In genomic region chr10:81474461-81474860, GRCm38 (mm10) we compare ENCODE assay signal across 24 mouse cellular contexts. TPM values are rescaled to one million over a fixed set of nuclear protein-coding genes. Genes with fewer than 3 reads are reported as not detected.
DNase-seq lines count a peak whose midpoint lies in the region; ATAC-seq and TF ChIP-seq lines count a peak whose summit lies in the region.
"Had no signal": no experiment of that assay in that cellular context is flagged by ENCODE, and none has a peak within 500 bp of the region (broad histone marks: within the 10 kb centered on the region; RNA-seq: fewer than 3 reads in every experiment).

No protein-coding gene starts in this region.

- 73% methylated on average over 10 of the region's 10 CpGs for WGBS in heart, adult 2 months

- H3K27ac ChIP-seq in heart, adult 2 months, result no peak overlapping the region
- H3K27ac ChIP-seq in testis, adult 2 months (ENCODE audit: control insufficient read depth, insufficient read depth, low read depth, low read length), result no peak overlapping the region
- H3K27ac ChIP-seq: embryonic facial prominence, embryonic 10.5 days; hindbrain, postnatal 0 days; limb, embryonic 10.5 days; stomach, postnatal 0 days had no signal

- H3K4me1 ChIP-seq in heart, adult 2 months (ENCODE audit: control insufficient read depth, insufficient read depth, low read length), result no peaks in the 10 kb centered on the region
- peaks cover 22% of the 10 kb centered on the region for H3K4me1 ChIP-seq in testis, adult 2 months (ENCODE audit: control insufficient read depth, insufficient read depth, low read length)

- H3K27me3 ChIP-seq in heart, adult 2 months (ENCODE audit: control insufficient read depth, insufficient read depth, low read length), result peaks cover 7% of the 10 kb centered on the region
- no peaks in the 10 kb centered on the region for H3K27me3 ChIP-seq in testis, adult 2 months (ENCODE audit: control insufficient read depth, insufficient read depth, low read length)

- intact Hi-C loops in heart, adult 2 months (cut with DNase I), result no loop called here

- TF ChIP-seq EP300 in heart, adult 2 months (IDR thresholded peaks at IDR 0.05; ENCODE audit: insufficient read depth, low read depth, low read length), result no peak

- H3K9ac ChIP-seq in heart, adult 2 months (ENCODE audit: low read depth, low read length), result no peak overlapping the region
- H3K9ac ChIP-seq: liver, postnatal 0 days had no signal

- TF ChIP-seq CTCF in heart, adult 2 months (IDR thresholded peaks at IDR 0.05), result no peak
- no peak for TF ChIP-seq CTCF in testis, adult 2 months (IDR thresholded peaks at IDR 0.05; ENCODE audit: control insufficient read depth, insufficient read depth, insufficient replicate concordance, low read depth, low read length)

- H3K79me2 ChIP-seq in heart, adult 2 months (replicated peaks; ENCODE audit: control insufficient read depth, insufficient read depth, low read length), result no peaks in the 10 kb centered on the region

- peak; percentile 76 for DNase-seq in heart, adult 11 months
- DNase-seq in heart, adult 2 months, result no peak
- DNase-seq in testis, postnatal 10 days (ENCODE audit: low spot score), result no peak
- DNase-seq in gastrocnemius, adult 18-20 months (ENCODE audit: low spot score), result no peak
- no peak for DNase-seq in cerebellum, adult 8-10 months
- DNase-seq: cerebellum, adult 18-20 months; heart, adult 18-20 months; heart, postnatal 36 days; kidney, postnatal 10 days; liver, postnatal 0 days; lung, postnatal 10 days; retina, postnatal 1 day; right cerebral cortex, postnatal 4 days; thymus, postnatal 14 days had no signal

- peak; percentile 27; the same call in 1 of the 2 replicates for ATAC-seq in megakaryocyte progenitor cell, adult 5-6 weeks (replicated peaks; ENCODE audit: poor library complexity)
- ATAC-seq: hindbrain, postnatal 0 days; intestine, postnatal 0 days; liver, postnatal 0 days had no signal

- H3K4me3 ChIP-seq in heart, adult 2 months, result no peak overlapping the region
- peak overlapping the region; percentile 75 for H3K4me3 ChIP-seq in testis, adult 2 months (ENCODE audit: control insufficient read depth, low read depth, low read length)
- H3K4me3 ChIP-seq: embryonic facial prominence, embryonic 10.5 days; limb, embryonic 10.5 days; myocyte had no signal

- H3K36me3 ChIP-seq in heart, adult 2 months (ENCODE audit: control insufficient read depth, insufficient read depth, low read length), result no peaks in the 10 kb centered on the region
- no peaks in the 10 kb centered on the region for H3K36me3 ChIP-seq in testis, adult 2 months (ENCODE audit: control insufficient read depth, insufficient read depth, low read length)
- H3K36me3 ChIP-seq: embryonic facial prominence, embryonic 10.5 days; limb, embryonic 10.5 days had no signal

- no peak for TF ChIP-seq POLR2A in heart, adult 2 months (IDR thresholded peaks at IDR 0.05; ENCODE audit: insufficient read depth, low read depth, low read length)
- TF ChIP-seq POLR2A in testis, adult 2 months (IDR thresholded peaks at IDR 0.05; ENCODE audit: control insufficient read depth, low read depth, low read length), result no peak

RNA-seq across cellular contexts. Expression of gene Celf5, which starts 8.0 kb away (rescaled TPM):
- total RNA-seq in heart, adult 2 months (2021), result under 1 TPM in 1 of 2 experiments, not detected in 1; 0.16 TPM
- polyA plus RNA-seq in heart, adult 2 months (2012; rRNA removed), result 0.39 and 0.73 TPM in 2 replicates
- 147 and 163 TPM in 2 replicates for polyA plus RNA-seq in testis, adult 2 months (2012; rRNA removed)
- 0.10 TPM in 1 of 2 replicates, not detected in the other for total RNA-seq in megakaryocyte progenitor cell, adult 5-6 weeks (2015)
- not detected in 2 replicates for total RNA-seq in megakaryocyte progenitor cell, adult 5-6 weeks (2017)
- under 1 TPM; 0.05 to 0.07 TPM for total RNA-seq in gastrocnemius, adult 18-20 months (2021)
- total RNA-seq: liver, adult 2 months; megakaryocyte-erythroid progenitor cell, adult 5-6 weeks had no signal
- polyA plus RNA-seq: liver, adult 2 months; liver, postnatal 0 days had no signal

RNA-seq across cellular contexts. Expression of gene Nfic, which starts 19.0 kb away (rescaled TPM):
- total RNA-seq in heart, adult 2 months (2021), result 100 to 1,000 TPM in 1 of 2 experiments, 10 to 100 TPM in 1; 94.2 to 104 TPM
- polyA plus RNA-seq in heart, adult 2 months (2012; rRNA removed), result 59.9 and 80.1 TPM in 2 replicates
- polyA plus RNA-seq in testis, adult 2 months (2012; rRNA removed), result 9.8 and 9.9 TPM in 2 replicates
- total RNA-seq in megakaryocyte progenitor cell, adult 5-6 weeks (2015), result 35.5 and 36.8 TPM in 2 replicates
- total RNA-seq in megakaryocyte progenitor cell, adult 5-6 weeks (2017), result 4.0 and 5.0 TPM in 2 replicates
- 100 to 1,000 TPM; 232 to 244 TPM for total RNA-seq in gastrocnemius, adult 18-20 months (2021)

RNA-seq across cellular contexts. Expression of gene Ncln, which starts 21.7 kb away (rescaled TPM):
- 10 to 100 TPM; 68.6 to 74.2 TPM for total RNA-seq in heart, adult 2 months (2021)
- polyA plus RNA-seq in heart, adult 2 months (2012; rRNA removed), result 107 and 116 TPM in 2 replicates
- polyA plus RNA-seq in testis, adult 2 months (2012; rRNA removed), result 70.4 and 71.3 TPM in 2 replicates
- 81.2 and 99.2 TPM in 2 replicates for total RNA-seq in megakaryocyte progenitor cell, adult 5-6 weeks (2015)
- 85.6 and 101 TPM in 2 replicates for total RNA-seq in megakaryocyte progenitor cell, adult 5-6 weeks (2017)
- 10 to 100 TPM; 41.0 to 45.8 TPM for total RNA-seq in gastrocnemius, adult 18-20 months (2021)

RNA-seq across cellular contexts. Expression of gene S1pr4, which starts 25.5 kb away (rescaled TPM):
- total RNA-seq in heart, adult 2 months (2021), result 1 to 10 TPM in 1 of 2 experiments, under 1 TPM in 1; 0.81 to 1.1 TPM
- polyA plus RNA-seq in heart, adult 2 months (2012; rRNA removed), result 2.0 and 3.1 TPM in 2 replicates
- 0.04 and 0.13 TPM in 2 replicates for polyA plus RNA-seq in testis, adult 2 months (2012; rRNA removed)
- total RNA-seq in megakaryocyte progenitor cell, adult 5-6 weeks (2015), result 8.3 and 8.9 TPM in 2 replicates
- total RNA-seq in megakaryocyte progenitor cell, adult 5-6 weeks (2017), result 6.2 and 9.5 TPM in 2 replicates
- under 1 TPM; 0.71 to 0.78 TPM for total RNA-seq in gastrocnemius, adult 18-20 months (2021)
- polyA plus RNA-seq: myocyte had no signal

RNA-seq across cellular contexts. Expression of gene Gna15, which starts 49.6 kb away (rescaled TPM):
- total RNA-seq in heart, adult 2 months (2021), result 1 to 10 TPM; 1.1 to 1.5 TPM
- polyA plus RNA-seq in heart, adult 2 months (2012; rRNA removed), result 1.1 and 1.2 TPM in 2 replicates
- 1.0 and 1.2 TPM in 2 replicates for polyA plus RNA-seq in testis, adult 2 months (2012; rRNA removed)
- 29.4 and 31.9 TPM in 2 replicates for total RNA-seq in megakaryocyte progenitor cell, adult 5-6 weeks (2015)
- total RNA-seq in megakaryocyte progenitor cell, adult 5-6 weeks (2017), result 28.7 and 28.9 TPM in 2 replicates
- under 1 TPM; 0.53 to 0.57 TPM for total RNA-seq in gastrocnemius, adult 18-20 months (2021)
- polyA plus RNA-seq: myocyte had no signal
